Mouse (Mus musculus) erythroblast, embryonic 14.5 days (primary cell): ENCODE data around the gene Mettl23.

ENCODE experiments used
- GATA1 ChIP-seq: IDR thresholded peaks from 2 replicates; pipeline ENCODE4 v1.6.1; 2012; ENCODE audit warnings: low read length, inconsistent platforms, mixed read lengths
- TAL1 ChIP-seq: IDR thresholded peaks from 3 replicates; pipeline ENCODE4 v1.6.1; 2012; ENCODE audit warnings: low read length, inconsistent platforms, mixed read lengths

- TF ChIP-seq GATA1 (no peak), TAL1 (no peak)
Measured at GRCm38 (mm10) chr11:116823255-116823654, 19.8 kb upstream of the Mettl23 start.
